Mouse (Mus musculus) embryonic facial prominence, embryonic 10.5 days (tissue): ENCODE measurements around the gene Lcor. TPM values are rescaled to one million over a fixed set of nuclear protein-coding genes. Genes with fewer than 3 reads are reported as not detected.

Experiments used
- DNase-seq: peaks from one replicate; pipeline ENCODE4 v3.0.0-alpha.2; 2017; ENCODE audit warnings: low spot score
- H3K27ac ChIP-seq: fragments of 300-500 bp; sonication (generic); replicated peaks from 2 replicates; pipeline ENCODE4 v1.5.1; 2016; ENCODE audit warnings: mild to moderate bottlenecking
- H3K27me3 ChIP-seq: fragments of 300-500 bp; sonication (generic); replicated peaks from 2 replicates; pipeline ENCODE4 v1.6.1; 2016; ENCODE audit warnings: low read depth, mild to moderate bottlenecking; ENCODE audit not compliant: poor library complexity, severe bottlenecking
- H3K36me3 ChIP-seq: fragments of 300-500 bp; sonication (generic); replicated peaks from 2 replicates; pipeline ENCODE4 v1.6.1; 2016; ENCODE audit warnings: mild to moderate bottlenecking, moderate library complexity
- H3K4me1 ChIP-seq: fragments of 300-500 bp; sonication (generic); 2 replicates; pipeline ENCODE4 v1.6.1; 2016
- H3K4me3 ChIP-seq: fragments of 300-500 bp; sonication (generic); 2 replicates; pipeline ENCODE4 v1.5.1; 2016; ENCODE audit warnings: mild to moderate bottlenecking, moderate library complexity
- H3K9me3 ChIP-seq: fragments of 300-500 bp; sonication (generic); 2 replicates; pipeline ENCODE4 v1.6.1; 2016; ENCODE audit warnings: mild to moderate bottlenecking
- WGBS: fragments of 180-500 bp; shearing (Covaris S2); methylation state at CpG from one replicate; pipeline ENCODE4 v1.1.7; 2016; 5-methylcytosine and 5-hydroxymethylcytosine counted together
- microRNA-seq: library from miRNA; unstranded; fragments of <30 nt; microRNA quantifications from one replicate; pipeline ENCODE4, GENCODE M21; 2017
- polyA plus RNA-seq: library from polyadenylated mRNA; unstranded; fragments of >200 nt; fragmentation: Nextera tagmentation; extraction: Ambion mirVana; gene quantifications from 2 replicates; pipeline ENCODE4 v1.2.1, GENCODE M21; 2016

Gene Lcor
- polyA plus RNA-seq, 1 experiment from 2014 or later: 14.6 TPM

DNA sequence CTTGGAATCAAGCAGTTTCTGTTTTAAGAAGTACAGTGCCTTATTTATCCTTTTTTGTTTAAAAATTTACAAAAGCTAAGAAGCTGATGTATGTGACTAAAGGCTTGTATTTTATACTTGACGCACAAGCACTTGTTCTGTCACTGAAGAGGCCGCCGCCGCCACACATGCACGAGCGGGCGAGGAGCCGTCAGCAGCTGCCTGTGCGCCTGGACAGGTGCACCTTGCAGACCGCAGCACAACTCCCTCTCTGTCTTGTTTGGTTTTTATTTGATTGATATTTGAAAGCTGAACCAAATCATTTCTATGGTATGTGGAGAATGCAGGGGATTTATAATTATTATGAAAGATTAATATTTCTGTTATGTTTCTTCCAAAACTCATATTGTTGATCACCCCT is 104.3 kb downstream of the Lcor start:
- Histone ChIP-seq H3K27me3 (no peaks in the 10 kb centered on the region), H3K9me3 (no peaks in the 10 kb centered on the region), H3K27ac (no peak overlapping the region), H3K4me1 (peaks cover 12% of the 10 kb centered on the region; the same call in 1 of the 2 replicates), H3K4me3 (no peak overlapping the region), H3K36me3 (peaks cover 51% of the 10 kb centered on the region)
- DNase-seq: no peak
- 95% methylated on average over 10 of the region's 10 CpGs for WGBS

- Histone ChIP-seq H3K9me3 (no peaks in the 10 kb centered on the region), H3K4me3 (no peak overlapping the region), H3K36me3 (peaks cover 42% of the 10 kb centered on the region), H3K4me1 (peaks cover 12% of the 10 kb centered on the region; the same call in 1 of the 2 replicates), H3K27me3 (no peaks in the 10 kb centered on the region), H3K27ac (no peak overlapping the region)
- no peak for DNase-seq
- WGBS: 89% methylated on average over 20 of the region's 20 CpGs
Observed at GRCm38 (mm10) chr19:41587431-41588222, 105.2 kb downstream of the Lcor start.

GRCm38 (mm10) chr19:41589026-41589425 is 106.6 kb downstream of the Lcor start:
- Histone ChIP-seq H3K27ac (no peak overlapping the region), H3K4me3 (no peak overlapping the region), H3K4me1 (peaks cover 12% of the 10 kb centered on the region; the same call in 1 of the 2 replicates), H3K36me3 (peaks cover 28% of the 10 kb centered on the region), H3K9me3 (no peaks in the 10 kb centered on the region), H3K27me3 (no peaks in the 10 kb centered on the region)
- no peak for DNase-seq
- 87% methylated on average over 7 of the region's 7 CpGs for WGBS

GRCm38 (mm10) chr19:41589681-41590080 is 107.2 kb downstream of the Lcor start:
- Histone ChIP-seq H3K4me1 (peaks cover 12% of the 10 kb centered on the region; the same call in 1 of the 2 replicates), H3K4me3 (no peak overlapping the region), H3K27ac (no peak overlapping the region), H3K36me3 (peaks cover 21% of the 10 kb centered on the region), H3K9me3 (no peaks in the 10 kb centered on the region), H3K27me3 (no peaks in the 10 kb centered on the region)
- 84% methylated on average over 8 of the region's 8 CpGs for WGBS
- no peak for DNase-seq

GRCm38 (mm10) chr19:41591808-41592207 is 109.4 kb downstream of the Lcor start:
- Histone ChIP-seq H3K4me1 (no peaks in the 10 kb centered on the region), H3K36me3 (peaks cover under 1% of the 10 kb centered on the region), H3K27ac (no peak overlapping the region), H3K9me3 (no peaks in the 10 kb centered on the region), H3K27me3 (no peaks in the 10 kb centered on the region), H3K4me3 (no peak overlapping the region)
- WGBS: 88% methylated on average over 12 of the region's 12 CpGs
- no peak for DNase-seq

- H3K4me1 ChIP-seq: peaks cover 10% of the 10 kb centered on the region
- no peaks in the 10 kb centered on the region for H3K36me3 ChIP-seq
- no peak overlapping the region for H3K27ac ChIP-seq
- H3K27me3 ChIP-seq: peaks cover 11% of the 10 kb centered on the region; the same call in 1 of the 2 replicates
- no peak for DNase-seq
- H3K4me3 ChIP-seq: no peak overlapping the region
- H3K9me3 ChIP-seq: no peaks in the 10 kb centered on the region
- WGBS: 86% methylated on average over 6 of the region's 6 CpGs
Observed at GRCm38 (mm10) chr19:41597170-41597894, 114.9 kb downstream of the Lcor start.

DNA sequence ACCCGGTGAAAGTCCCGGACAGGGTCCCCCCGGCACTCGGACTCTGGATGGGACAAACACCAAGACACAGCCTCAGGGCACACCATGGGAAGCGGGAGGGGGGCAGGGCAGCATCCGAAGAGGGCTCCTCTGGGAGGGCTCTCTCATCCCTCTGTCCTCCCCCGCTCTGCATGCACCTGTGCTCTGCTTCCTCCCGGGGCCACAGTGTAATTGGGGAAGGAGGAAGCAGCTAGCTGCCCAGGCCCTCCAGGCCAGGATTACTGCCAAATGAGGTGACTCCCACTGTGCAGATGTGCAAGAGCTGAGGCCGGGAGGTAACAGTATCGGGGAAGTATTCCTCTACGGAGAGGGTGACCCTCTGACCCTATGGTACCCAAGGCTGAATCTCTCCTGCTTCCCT is 118.2 kb downstream of the Lcor start:
- no peak overlapping the region for H3K27ac ChIP-seq
- H3K4me1 ChIP-seq: peaks cover 10% of the 10 kb centered on the region
- no peak overlapping the region for H3K4me3 ChIP-seq
- H3K9me3 ChIP-seq: no peaks in the 10 kb centered on the region
- no peak for DNase-seq
- 37% methylated on average over 11 of the region's 11 CpGs for WGBS
- peaks cover 20% of the 10 kb centered on the region for H3K27me3 ChIP-seq
- H3K36me3 ChIP-seq: no peaks in the 10 kb centered on the region

GRCm38 (mm10) chr19:41606208-41606987 is 124.0 kb downstream of the Lcor start:
- no peak overlapping the region for H3K27ac ChIP-seq
- H3K27me3 ChIP-seq: peaks cover 37% of the 10 kb centered on the region
- H3K4me1 ChIP-seq: 0 out of 2 replicates have a peak, but pooled peaks cover under 1% of the 10 kb centered on the region
- H3K9me3 ChIP-seq: peaks cover 9% of the 10 kb centered on the region
- H3K4me3 ChIP-seq: no peak overlapping the region
- 78% methylated on average over 10 of the region's 10 CpGs for WGBS
- DNase-seq: no peak
- H3K36me3 ChIP-seq: peaks cover 5% of the 10 kb centered on the region; the same call in 1 of the 2 replicates

DNA sequence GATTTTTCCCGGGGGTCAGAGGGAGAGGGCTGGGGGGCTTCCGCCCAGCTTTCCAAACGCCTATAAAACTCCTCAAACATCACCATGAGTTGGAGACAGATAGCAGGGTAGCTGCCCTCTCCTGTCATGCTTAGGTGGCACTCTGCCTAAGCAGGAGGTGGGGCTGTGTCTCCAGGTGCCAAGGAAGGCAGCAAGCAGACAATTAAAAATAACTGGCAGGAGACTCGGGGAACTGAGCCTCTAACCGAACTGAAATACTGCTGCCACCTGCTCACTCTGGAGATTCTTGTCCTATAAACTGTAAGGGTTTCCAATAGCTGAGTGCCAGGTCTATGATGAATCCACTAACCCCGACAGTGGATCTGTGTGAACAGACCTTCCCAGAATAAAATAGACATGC is 129.2 kb downstream of the Lcor start:
- Histone ChIP-seq H3K4me1 (peaks cover 43% of the 10 kb centered on the region), H3K36me3 (peaks cover 5% of the 10 kb centered on the region; the same call in 1 of the 2 replicates), H3K27ac (no peak overlapping the region), H3K9me3 (peaks cover 9% of the 10 kb centered on the region), H3K27me3 (peaks cover 73% of the 10 kb centered on the region), H3K4me3 (no peak overlapping the region)
- 82% methylated on average over 6 of the region's 6 CpGs for WGBS
- no peak for DNase-seq

Small RNAs within 50 kb of the gene (microRNA-seq; reads per million reads assigned to microRNA genes)
- not detected for gene Mir8091

Other genes starting within 250 kb of the Lcor start
- gene Tm9sf3, start 218.6 kb upstream of the Lcor start, polyA plus RNA-seq: 95.9 and 96.9 TPM in 2 replicates
- gene Pik3ap1, start 97.5 kb upstream of the Lcor start, polyA plus RNA-seq: 2.5 and 3.0 TPM in 2 replicates
- gene Gm340, start 99.7 kb downstream of the Lcor start, polyA plus RNA-seq: 3.2 and 3.6 TPM in 2 replicates